Mouse (Mus musculus) midbrain, postnatal 0 days (tissue): ENCODE measurements around the gene Tomm40l. TPM values are rescaled to one million over a fixed set of nuclear protein-coding genes. Genes with fewer than 3 reads are reported as not detected.

Experiments used
- ATAC-seq: fragments of 200-750 bp; cut with Nextera tagmentation; 2 replicates; pipeline ENCODE4 v1.8.0; 2017; ENCODE audit warnings: moderate number of reproducible peaks, mild to moderate bottlenecking, moderate TSS enrichment, moderate library complexity; ENCODE audit not compliant: low FRiP score
- DNase-seq: peaks from one replicate; pipeline ENCODE4 v3.0.0-alpha.2; 2015; ENCODE audit warnings: low spot score
- H3K27ac ChIP-seq: fragments of 300-500 bp; sonication (generic); 2 replicates; pipeline ENCODE4 v1.5.1; 2014; ENCODE audit warnings: low read depth, mild to moderate bottlenecking, low read length, mixed read lengths
- H3K27me3 ChIP-seq: fragments of 300-500 bp; sonication (generic); 2 replicates; pipeline ENCODE4 v1.6.1; 2014; ENCODE audit warnings: low read length, control low read depth, mixed read lengths; ENCODE audit not compliant: insufficient read depth
- H3K36me3 ChIP-seq: fragments of 300-500 bp; sonication (generic); 2 replicates; pipeline ENCODE4 v1.6.1; 2014; ENCODE audit warnings: low read length, control low read depth, mixed read lengths; ENCODE audit not compliant: insufficient read depth
- H3K4me1 ChIP-seq: fragments of 300-500 bp; sonication (generic); 2 replicates; pipeline ENCODE4 v1.6.1; 2014; ENCODE audit warnings: mild to moderate bottlenecking, control low read depth, antibody characterized with exemption, low read length, mixed read lengths; ENCODE audit not compliant: insufficient read depth
- H3K4me2 ChIP-seq: fragments of 300-500 bp; sonication (generic); 2 replicates; pipeline ENCODE4 v1.6.1; 2014; ENCODE audit warnings: low read depth, mild to moderate bottlenecking, low read length, mixed read lengths; ENCODE audit not compliant: poor library complexity, severe bottlenecking
- H3K4me3 ChIP-seq: fragments of 300-500 bp; sonication (generic); 2 replicates; pipeline ENCODE4 v1.5.1; 2014; ENCODE audit warnings: low read depth, mild to moderate bottlenecking, low read length, moderate library complexity
- H3K9ac ChIP-seq: fragments of 300-500 bp; sonication (generic); replicated peaks from 2 replicates; pipeline ENCODE4 v1.6.1; 2014; ENCODE audit warnings: mild to moderate bottlenecking, low read length, moderate library complexity, mixed read lengths; ENCODE audit not compliant: poor library complexity, severe bottlenecking
- H3K9me3 ChIP-seq: fragments of 300-500 bp; sonication (generic); 2 replicates; pipeline ENCODE4 v1.6.1; 2016; ENCODE audit warnings: low read length, control low read depth
- CTCF ChIP-seq: IDR thresholded peaks from 2 replicates; pipeline ENCODE4 v1.5.1; 2016; ENCODE audit warnings: antibody characterized with exemption, mild to moderate bottlenecking
- WGBS: fragments of 180-500 bp; shearing (Covaris S2); extraction: QIAGEN DNeasy Blood & Tissue Kit; methylation state at CpG from one replicate; pipeline ENCODE4 v1.1.7; 2014; 5-methylcytosine and 5-hydroxymethylcytosine counted together
- polyA plus RNA-seq: library from polyadenylated mRNA; unstranded; fragments of >200 nt; fragmentation: Nextera tagmentation; extraction: Ambion mirVana; gene quantifications from 2 replicates; pipeline ENCODE4 v1.2.1, GENCODE M21; 2015
- total RNA-seq: library from RNA; depleted of rRNA; stranded (reverse); fragments of >200 nt; gene quantifications from 2 replicates; pipeline ENCODE4 v1.2.3, GENCODE M21; 2014

Gene Tomm40l
- total and polyA plus RNA-seq, 2 experiments from 2014 or later: 33.9 to 49.8 TPM

DNA sequence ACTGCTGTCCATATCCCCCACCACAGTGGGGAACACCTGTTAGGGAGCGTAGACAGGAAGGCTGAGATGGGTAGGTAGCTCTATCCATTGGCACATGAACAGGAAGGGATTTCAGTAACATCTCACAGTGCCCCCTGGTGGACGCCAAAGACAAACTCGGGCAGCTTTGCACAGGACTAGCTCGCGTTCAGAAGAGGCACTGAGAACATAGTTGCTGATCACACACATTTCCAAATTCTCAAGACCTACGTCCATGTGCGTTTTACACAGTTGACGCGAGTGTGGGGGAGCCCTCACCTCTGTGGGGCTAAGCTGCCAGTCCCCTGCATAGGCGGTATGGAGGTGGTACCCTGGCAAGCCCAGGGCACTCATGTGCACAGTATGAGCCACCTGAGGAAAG, 1.4 kb downstream of the Tomm40l start:
- peak; percentile 95 for TF ChIP-seq CTCF
- DNase-seq (peak; percentile 90), ATAC-seq (peak; percentile 24; the same call in 1 of the 2 replicates)
- no peaks in the 10 kb centered on the region for H3K27me3 ChIP-seq
- peak overlapping the region; percentile 50; the same call in 1 of the 2 replicates for H3K9ac ChIP-seq
- H3K27ac ChIP-seq: peak overlapping the region; percentile 32; the same call in 1 of the 2 replicates
- peaks cover 6% of the 10 kb centered on the region for H3K4me1 ChIP-seq
- peaks cover 26% of the 10 kb centered on the region; the same call in 1 of the 2 replicates for H3K36me3 ChIP-seq
- H3K4me3 ChIP-seq: peak overlapping the region; percentile 60
- WGBS: 8% methylated on average over 10 of the region's 10 CpGs
- peak overlapping the region; percentile 71 for H3K4me2 ChIP-seq
- H3K9me3 ChIP-seq: no peaks in the 10 kb centered on the region

DNA sequence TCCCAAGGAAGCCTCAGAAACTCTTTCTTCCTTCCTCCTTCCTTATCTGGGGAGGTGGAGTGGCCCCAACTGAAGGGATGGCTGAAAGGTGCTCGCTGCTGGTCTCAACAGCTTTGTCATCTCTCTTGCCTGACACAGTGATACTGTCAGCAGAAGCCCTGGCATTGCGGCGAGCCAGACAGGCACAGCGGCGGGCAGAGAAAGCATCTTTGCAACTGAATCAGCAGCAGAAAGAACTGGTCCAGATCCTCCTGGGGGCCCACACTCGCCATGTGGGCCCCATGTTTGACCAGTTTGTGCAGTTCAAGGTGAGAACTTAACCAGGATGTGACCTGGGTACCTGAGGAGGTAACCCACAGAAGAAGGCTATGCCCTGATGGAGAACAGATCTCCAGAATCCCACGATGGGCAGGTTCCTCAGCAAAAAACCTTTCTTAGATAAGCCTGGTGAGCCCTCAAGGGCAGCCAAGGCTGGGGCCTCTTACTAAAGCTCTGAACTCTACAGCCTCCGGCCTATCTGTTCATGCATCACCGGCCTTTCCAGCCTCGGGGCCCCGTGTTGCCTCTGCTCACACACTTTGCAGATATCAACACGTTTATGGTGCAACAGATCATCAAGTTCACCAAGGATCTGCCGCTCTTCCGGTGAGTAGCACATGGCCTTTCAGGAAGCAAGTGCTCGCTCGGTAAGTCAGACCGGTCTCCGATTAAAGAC, 5.9 kb downstream of the Tomm40l start:
- Histone ChIP-seq H3K27ac (no peak overlapping the region), H3K4me3 (no peak overlapping the region), H3K4me2 (no peak overlapping the region), H3K27me3 (no peaks in the 10 kb centered on the region), H3K9me3 (no peaks in the 10 kb centered on the region), H3K9ac (no peak overlapping the region), H3K36me3 (peaks cover 26% of the 10 kb centered on the region; the same call in 1 of the 2 replicates), H3K4me1 (peaks cover 5% of the 10 kb centered on the region)
- DNase-seq: no peak
- WGBS: 90% methylated on average over 18 of the region's 18 CpGs
- TF ChIP-seq CTCF: no peak
- ATAC-seq: no peak

- no peak for DNase-seq
- Histone ChIP-seq H3K9me3 (no peaks in the 10 kb centered on the region), H3K27ac (no peak within 1 kb of the TSS), H3K4me1 (no peaks in the 10 kb centered on the region), H3K36me3 (peaks cover 13% of the 10 kb centered on the region; the same call in 1 of the 2 replicates), H3K4me3 (no peak within 1 kb of the TSS), H3K4me2 (no peak within 1 kb of the TSS), H3K9ac (no peak within 1 kb of the TSS), H3K27me3 (no peaks in the 10 kb centered on the region)
- TF ChIP-seq CTCF: no peak
- whole genome bisulfite sequencing: 66% methylated on average over 10 of the region's 10 CpGs
- ATAC-seq: no peak
Measured at GRCm38 (mm10) chr1:171213801-171214496, 8.4 kb downstream of the Tomm40l start, which contains the start of gene Nr1i3. TSS of gene Nr1i3 (plus strand) at chr1:171213970.

GRCm38 (mm10) chr1:171212854-171213253, 9.5 kb downstream of the Tomm40l start:
- Histone ChIP-seq H3K9me3 (no peaks in the 10 kb centered on the region), H3K4me1 (no peaks in the 10 kb centered on the region), H3K27me3 (no peaks in the 10 kb centered on the region), H3K4me3 (no peak overlapping the region), H3K4me2 (no peak overlapping the region), H3K27ac (no peak overlapping the region), H3K36me3 (peaks cover 4% of the 10 kb centered on the region; the same call in 1 of the 2 replicates), H3K9ac (no peak overlapping the region)
- no peak for TF ChIP-seq CTCF
- WGBS: 39% methylated on average over 3 of the region's 3 CpGs
- DNase-seq: no peak
- no peak for ATAC-seq

GRCm38 (mm10) chr1:171209409-171209808, 12.9 kb downstream of the Tomm40l start:
- H3K27ac ChIP-seq: no peak overlapping the region
- no peak for ATAC-seq
- H3K36me3 ChIP-seq: no peaks in the 10 kb centered on the region
- WGBS: 15% methylated on average over 4 of the region's 4 CpGs
- H3K9me3 ChIP-seq: no peaks in the 10 kb centered on the region
- DNase-seq: no peak
- H3K4me3 ChIP-seq: no peak overlapping the region
- no peaks in the 10 kb centered on the region for H3K27me3 ChIP-seq
- H3K4me1 ChIP-seq: no peaks in the 10 kb centered on the region
- no peak for TF ChIP-seq CTCF
- no peak overlapping the region for H3K4me2 ChIP-seq
- H3K9ac ChIP-seq: no peak overlapping the region
